Mouse (Mus musculus) neural tube, embryonic 12.5 days (tissue): ENCODE measurements at regions not wholly inside any gene's neighbourhood (a gene's known extent, or its start where the extent isn't known, plus 50 kb on each side); places are given as distances from the start of the nearest gene placed in this dataset.

Experiments
- ATAC-seq: fragments of 200-750 bp; cut with Nextera tagmentation; 2 replicates; pipeline ENCODE4 v1.8.0; 2017; ENCODE audit warnings: low read depth, mild to moderate bottlenecking, moderate TSS enrichment, moderate library complexity; ENCODE audit not compliant: low FRiP score
- H3K27ac ChIP-seq: fragments of 300-500 bp; sonication (generic); 2 replicates; pipeline ENCODE4 v1.5.1; 2016
- H3K27me3 ChIP-seq: fragments of 300-500 bp; sonication (generic); replicated peaks from 2 replicates; pipeline ENCODE4 v1.6.1; 2016; ENCODE audit warnings: mild to moderate bottlenecking
- H3K36me3 ChIP-seq: fragments of 300-500 bp; sonication (generic); 2 replicates; pipeline ENCODE4 v1.6.1; 2016; ENCODE audit warnings: mild to moderate bottlenecking
- H3K4me1 ChIP-seq: fragments of 300-500 bp; sonication (generic); 2 replicates; pipeline ENCODE4 v1.6.1; 2016
- H3K4me2 ChIP-seq: fragments of 300-500 bp; sonication (generic); replicated peaks from 2 replicates; pipeline ENCODE4 v1.6.1; 2016; ENCODE audit warnings: mild to moderate bottlenecking
- H3K4me3 ChIP-seq: fragments of 300-500 bp; sonication (generic); 2 replicates; pipeline ENCODE4 v1.5.1; 2016
- H3K9ac ChIP-seq: fragments of 300-500 bp; sonication (generic); 2 replicates; pipeline ENCODE4 v1.6.1; 2016; ENCODE audit warnings: mild to moderate bottlenecking
- H3K9me3 ChIP-seq: fragments of 300-500 bp; sonication (generic); 2 replicates; pipeline ENCODE4 v1.6.1; 2016; ENCODE audit warnings: mild to moderate bottlenecking
- WGBS: fragments of 180-500 bp; shearing (Covaris S2); methylation state at CpG from one replicate; pipeline ENCODE4 v1.1.7; 2016; 5-methylcytosine and 5-hydroxymethylcytosine counted together

GRCm38 (mm10) chr8:107824096-107824495, 118.3 kb upstream of the Zfhx3 start:
- Histone ChIP-seq H3K4me1 (peaks cover 22% of the 10 kb centered on the region), H3K27ac (no peak overlapping the region), H3K4me2 (peak overlapping the region; percentile 55), H3K36me3 (no peaks in the 10 kb centered on the region), H3K9me3 (no peaks in the 10 kb centered on the region), H3K4me3 (no peak overlapping the region), H3K27me3 (no peaks in the 10 kb centered on the region), H3K9ac (peak overlapping the region; percentile 44; the same call in 1 of the 2 replicates)
- WGBS: 14% methylated on average over 7 of the region's 7 CpGs
- ATAC-seq: no peak

- Histone ChIP-seq H3K4me1 (peaks cover 19% of the 10 kb centered on the region; the same call in 1 of the 2 replicates), H3K4me2 (peak overlapping the region; percentile 55), H3K9me3 (no peaks in the 10 kb centered on the region), H3K36me3 (no peaks in the 10 kb centered on the region), H3K9ac (peak overlapping the region; percentile 44; the same call in 1 of the 2 replicates), H3K27ac (no peak overlapping the region), H3K27me3 (no peaks in the 10 kb centered on the region), H3K4me3 (peak overlapping the region; percentile 16)
- no peak for ATAC-seq
- under 1% methylated on average over 14 of the region's 14 CpGs for WGBS
These were observed 117.8 kb upstream of the Zfhx3 start for GRCm38 (mm10) chr8:107824640-107825039.

GRCm38 (mm10) chr8:107827500-107828125, 114.8 kb upstream of the Zfhx3 start:
- no peak overlapping the region for H3K4me2 ChIP-seq
- WGBS: 59% methylated on average over 17 of the region's 17 CpGs
- no peak overlapping the region for H3K27ac ChIP-seq
- H3K4me3 ChIP-seq: no peak overlapping the region
- ATAC-seq: no peak
- H3K9ac ChIP-seq: no peak overlapping the region
- no peaks in the 10 kb centered on the region for H3K36me3 ChIP-seq
- peaks cover 16% of the 10 kb centered on the region; the same call in 1 of the 2 replicates for H3K4me1 ChIP-seq
- H3K9me3 ChIP-seq: no peaks in the 10 kb centered on the region
- no peaks in the 10 kb centered on the region for H3K27me3 ChIP-seq

GRCm38 (mm10) chr8:107828541-107828940, 113.9 kb upstream of the Zfhx3 start:
- no peaks in the 10 kb centered on the region for H3K9me3 ChIP-seq
- no peak for ATAC-seq
- no peaks in the 10 kb centered on the region for H3K36me3 ChIP-seq
- 90% methylated on average over 5 of the region's 5 CpGs for WGBS
- peaks cover 16% of the 10 kb centered on the region; the same call in 1 of the 2 replicates for H3K4me1 ChIP-seq
- no peak overlapping the region for H3K27ac ChIP-seq
- H3K27me3 ChIP-seq: no peaks in the 10 kb centered on the region
- no peak overlapping the region for H3K4me3 ChIP-seq
- no peak overlapping the region for H3K9ac ChIP-seq
- no peak overlapping the region for H3K4me2 ChIP-seq

GRCm38 (mm10) chr8:107833481-107833880, 109.0 kb upstream of the Zfhx3 start:
- Histone ChIP-seq H3K4me3 (no peak overlapping the region), H3K9ac (no peak overlapping the region), H3K4me1 (no peaks in the 10 kb centered on the region), H3K9me3 (no peaks in the 10 kb centered on the region), H3K36me3 (no peaks in the 10 kb centered on the region), H3K27me3 (no peaks in the 10 kb centered on the region), H3K27ac (no peak overlapping the region), H3K4me2 (no peak overlapping the region)
- ATAC-seq: no peak
- 57% methylated on average over 10 of the region's 10 CpGs for WGBS

GRCm38 (mm10) chr8:107846141-107846540, 96.3 kb upstream of the Zfhx3 start:
- no peak overlapping the region for H3K4me3 ChIP-seq
- H3K4me1 ChIP-seq: no peaks in the 10 kb centered on the region
- no peaks in the 10 kb centered on the region for H3K9me3 ChIP-seq
- H3K36me3 ChIP-seq: no peaks in the 10 kb centered on the region
- no peak overlapping the region for H3K27ac ChIP-seq
- no peak for ATAC-seq
- no peaks in the 10 kb centered on the region for H3K27me3 ChIP-seq
- H3K9ac ChIP-seq: no peak overlapping the region
- no peak overlapping the region for H3K4me2 ChIP-seq
- WGBS: 92% methylated on average over 3 of the region's 3 CpGs

GRCm38 (mm10) chr8:107851236-107852043, 91.0 kb upstream of the Zfhx3 start:
- Histone ChIP-seq H3K36me3 (no peaks in the 10 kb centered on the region), H3K27ac (no peak overlapping the region), H3K27me3 (no peaks in the 10 kb centered on the region), H3K4me2 (no peak overlapping the region), H3K9ac (no peak overlapping the region), H3K9me3 (no peaks in the 10 kb centered on the region), H3K4me1 (peaks cover 7% of the 10 kb centered on the region), H3K4me3 (no peak overlapping the region)
- WGBS: 81% methylated on average over 17 of the region's 17 CpGs
- ATAC-seq: no peak

- ATAC-seq: no peak
These were observed 82.7 kb upstream of the Zfhx3 start for GRCm38 (mm10) chr8:107859770-107860169.

GRCm38 (mm10) chr8:107860251-107860650, 82.2 kb upstream of the Zfhx3 start:
- H3K36me3 ChIP-seq: no peaks in the 10 kb centered on the region
- no peaks in the 10 kb centered on the region for H3K4me1 ChIP-seq
- H3K4me3 ChIP-seq: no peak overlapping the region
- no peak for ATAC-seq
- H3K9me3 ChIP-seq: no peaks in the 10 kb centered on the region
- no peaks in the 10 kb centered on the region for H3K27me3 ChIP-seq
- no peak overlapping the region for H3K27ac ChIP-seq
- no peak overlapping the region for H3K4me2 ChIP-seq
- H3K9ac ChIP-seq: no peak overlapping the region
- WGBS: 75% methylated on average over 4 of the region's 4 CpGs

More at GRCm38 (mm10) chr8:107859770-107860169, 82.7 kb upstream of the Zfhx3 start:
- Histone ChIP-seq H3K27me3 (no peaks in the 10 kb centered on the region), H3K9ac (no peak overlapping the region), H3K27ac (no peak overlapping the region), H3K9me3 (no peaks in the 10 kb centered on the region), H3K36me3 (no peaks in the 10 kb centered on the region), H3K4me2 (no peak overlapping the region), H3K4me3 (no peak overlapping the region), H3K4me1 (no peaks in the 10 kb centered on the region)
- WGBS: 87% methylated on average over 4 of the region's 4 CpGs

- no peaks in the 10 kb centered on the region for H3K4me1 ChIP-seq
- no peaks in the 10 kb centered on the region for H3K27me3 ChIP-seq
- no peak overlapping the region for H3K27ac ChIP-seq
- 70% methylated on average over 14 of the region's 14 CpGs for WGBS
- H3K9ac ChIP-seq: no peak overlapping the region
- H3K36me3 ChIP-seq: no peaks in the 10 kb centered on the region
- no peaks in the 10 kb centered on the region for H3K9me3 ChIP-seq
- H3K4me2 ChIP-seq: no peak overlapping the region
- no peak for ATAC-seq
- no peak overlapping the region for H3K4me3 ChIP-seq
These were observed 77.4 kb upstream of the Zfhx3 start for GRCm38 (mm10) chr8:107864802-107865651.

GRCm38 (mm10) chr8:107865744-107866143, 76.7 kb upstream of the Zfhx3 start:
- Histone ChIP-seq H3K36me3 (no peaks in the 10 kb centered on the region), H3K9ac (no peak overlapping the region), H3K27ac (no peak overlapping the region), H3K4me1 (no peaks in the 10 kb centered on the region), H3K4me2 (no peak overlapping the region), H3K4me3 (no peak overlapping the region), H3K27me3 (no peaks in the 10 kb centered on the region), H3K9me3 (no peaks in the 10 kb centered on the region)
- 68% methylated on average over 4 of the region's 4 CpGs for WGBS
- ATAC-seq: no peak

GRCm38 (mm10) chr8:107871718-107872117, 70.7 kb upstream of the Zfhx3 start:
- no peak overlapping the region for H3K4me3 ChIP-seq
- H3K4me1 ChIP-seq: 0 out of 2 replicates have a peak, but pooled peaks cover 6% of the 10 kb centered on the region
- H3K27ac ChIP-seq: no peak overlapping the region
- H3K4me2 ChIP-seq: peak overlapping the region; percentile 51
- no peak for ATAC-seq
- H3K9me3 ChIP-seq: no peaks in the 10 kb centered on the region
- H3K27me3 ChIP-seq: no peaks in the 10 kb centered on the region
- H3K36me3 ChIP-seq: no peaks in the 10 kb centered on the region
- H3K9ac ChIP-seq: peak overlapping the region; percentile 13; the same call in 1 of the 2 replicates
- WGBS: 35% methylated on average over 15 of the region's 15 CpGs
